Mouse (Mus musculus): ENCODE measurements at regions not wholly inside any gene's neighbourhood (a gene's known extent, or its start where the extent isn't known, plus 50 kb on each side); places are given as distances from the start of the nearest gene placed in this dataset.
A peak's percentile ranks its signal among the peaks of the same experiment; 100 is the strongest.

DNA sequence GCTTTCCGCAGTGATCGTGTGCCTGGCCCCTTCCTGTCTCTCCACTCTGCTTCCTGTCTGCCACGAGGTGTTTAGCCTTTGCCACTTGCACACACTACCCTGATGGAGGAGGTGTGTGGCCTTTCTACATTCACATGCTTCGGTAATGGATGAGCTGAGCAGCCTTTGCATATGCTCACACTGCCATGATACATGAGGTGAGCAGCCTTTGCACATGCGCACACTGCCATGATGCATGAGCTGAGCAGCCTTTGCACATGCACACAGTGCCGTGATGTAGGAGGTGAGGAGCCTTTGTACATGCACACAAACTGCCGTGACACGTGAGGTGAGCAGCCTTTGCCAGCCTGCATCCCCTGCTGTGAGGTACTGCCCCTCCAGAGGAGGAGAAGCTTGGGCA lies 58.3 kb downstream of the Erv3 start:
- no peak for DNase-seq

DNA sequence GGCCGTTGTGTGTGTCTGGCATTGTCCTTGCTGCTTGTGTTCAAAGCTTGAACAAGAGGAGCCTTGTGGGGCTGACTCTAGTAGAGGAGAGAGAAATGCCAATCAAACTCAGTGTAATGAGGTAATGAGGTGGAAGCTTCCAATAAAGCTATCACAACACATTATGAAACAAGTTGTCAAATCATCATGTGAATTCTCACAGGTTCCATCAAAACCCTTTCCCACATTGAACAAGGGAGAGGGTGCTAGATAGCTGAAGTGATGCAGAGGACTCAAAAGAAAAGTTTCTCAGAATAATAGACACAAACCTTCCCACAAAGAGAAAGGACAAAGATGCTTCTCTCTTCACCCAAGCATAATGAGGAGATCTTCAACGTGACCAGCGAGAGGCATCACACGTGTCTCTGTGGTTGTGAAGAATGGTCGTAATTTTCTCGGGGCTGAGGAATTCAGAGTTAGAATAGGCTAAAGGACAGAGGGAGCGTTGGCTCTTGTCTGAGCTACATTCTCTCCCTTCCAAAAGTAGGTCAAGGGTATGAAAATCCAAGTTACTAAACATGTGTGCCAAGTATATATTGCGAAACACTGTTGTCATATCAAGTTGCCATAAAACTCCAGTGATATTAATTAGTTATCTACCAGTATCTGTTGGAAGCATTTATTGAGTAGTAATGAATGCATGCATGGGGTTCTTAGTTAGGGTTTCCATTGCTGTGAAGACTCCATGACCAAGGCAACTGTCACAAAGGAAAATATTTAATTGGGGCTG lies 59.2 kb downstream of the Erv3 start:
- no peak for DNase-seq

DNA sequence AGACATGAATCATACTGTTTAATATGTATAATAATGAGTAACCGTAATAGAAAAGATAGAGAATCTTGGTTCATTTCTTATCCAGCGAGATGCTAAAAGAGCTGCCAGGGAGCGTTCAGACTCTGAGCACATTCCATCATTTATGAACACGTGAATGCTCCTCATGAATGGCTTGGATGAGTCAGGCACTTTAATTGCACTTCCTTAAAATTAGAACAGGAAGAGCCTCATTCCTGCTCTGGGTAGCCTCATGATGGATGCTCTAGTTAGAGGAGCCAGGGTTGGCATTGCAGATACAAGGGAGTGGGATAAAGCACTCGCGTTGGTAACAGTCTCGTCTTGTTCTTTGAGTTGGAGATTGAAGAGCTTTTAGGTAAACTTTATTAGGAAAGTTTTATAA lies 60.1 kb downstream of the Erv3 start:
- no peak for DNase-seq

DNA sequence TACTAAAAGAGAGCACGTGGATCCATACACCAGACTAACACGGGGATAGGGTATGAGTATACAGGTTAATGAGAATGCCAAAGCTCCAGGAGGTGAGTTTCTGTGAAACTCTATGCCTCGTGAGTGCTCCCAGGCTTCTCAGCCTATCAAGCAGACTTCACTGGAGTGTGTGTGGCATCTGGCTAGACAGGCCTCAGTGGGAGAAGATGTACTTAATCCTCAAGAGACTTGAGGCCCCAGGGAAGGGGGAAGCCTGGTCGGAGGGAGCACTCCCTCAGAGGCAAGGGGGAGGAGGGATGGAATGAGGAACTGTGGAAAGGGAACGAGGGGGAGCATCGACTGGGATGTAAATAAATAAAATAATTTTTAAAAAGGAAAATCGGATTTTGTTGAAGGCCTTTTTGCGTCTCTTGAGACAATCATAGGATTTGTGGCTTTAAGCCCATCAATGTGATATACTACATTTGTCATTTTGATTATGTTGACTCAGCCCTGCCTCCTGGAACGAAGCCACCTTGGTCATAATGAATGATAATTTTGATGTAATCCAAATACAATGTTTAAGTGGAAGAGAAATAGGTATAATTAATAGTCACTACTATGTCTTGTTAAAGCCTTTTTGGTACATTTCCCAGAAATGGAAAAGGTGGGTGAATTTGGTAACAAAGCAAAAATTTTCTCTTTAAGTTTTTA lies 62.4 kb downstream of the Erv3 start:
- DNase-seq = no peak

DNA sequence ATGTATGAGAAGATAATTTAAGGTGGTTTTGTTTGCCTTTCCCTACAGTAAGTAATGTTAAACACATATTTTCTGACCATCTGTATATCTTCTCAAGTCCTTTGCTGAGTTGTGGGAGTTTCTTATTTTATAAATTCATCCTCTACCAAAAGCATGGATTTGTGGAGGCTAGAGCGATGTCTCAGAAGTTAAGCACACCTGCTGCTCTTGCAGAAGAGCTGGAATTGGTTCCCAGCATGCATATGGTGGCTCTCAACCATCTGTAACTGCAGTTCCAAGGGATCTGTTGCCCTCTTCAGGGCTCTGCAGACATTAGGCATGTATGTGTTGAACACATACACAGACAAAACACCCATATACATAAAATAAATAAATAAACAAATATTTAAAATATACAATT lies 84.2 kb downstream of the Erv3 start:
- DNase-seq = no peak

DNA sequence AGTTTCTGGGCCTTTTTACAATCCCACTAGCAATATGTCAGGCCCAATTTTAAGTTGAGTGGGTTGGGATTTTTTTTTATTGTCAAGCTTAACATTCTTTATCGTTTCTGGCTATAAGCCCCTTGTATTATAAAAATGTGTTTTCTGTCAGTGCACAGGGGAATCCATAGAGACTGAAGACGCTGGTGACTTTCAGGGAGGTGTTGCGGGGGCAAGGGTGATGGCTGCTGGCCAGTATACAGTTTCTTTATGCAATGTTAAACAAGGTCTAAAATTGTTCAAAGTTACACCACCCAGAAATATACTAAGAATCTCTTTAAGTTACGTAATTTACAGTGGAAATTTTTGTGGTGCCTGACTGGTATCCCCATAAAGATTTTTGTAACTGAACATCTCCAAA lies 85.9 kb downstream of the Erv3 start:
- DNase-seq = no peak

DNA sequence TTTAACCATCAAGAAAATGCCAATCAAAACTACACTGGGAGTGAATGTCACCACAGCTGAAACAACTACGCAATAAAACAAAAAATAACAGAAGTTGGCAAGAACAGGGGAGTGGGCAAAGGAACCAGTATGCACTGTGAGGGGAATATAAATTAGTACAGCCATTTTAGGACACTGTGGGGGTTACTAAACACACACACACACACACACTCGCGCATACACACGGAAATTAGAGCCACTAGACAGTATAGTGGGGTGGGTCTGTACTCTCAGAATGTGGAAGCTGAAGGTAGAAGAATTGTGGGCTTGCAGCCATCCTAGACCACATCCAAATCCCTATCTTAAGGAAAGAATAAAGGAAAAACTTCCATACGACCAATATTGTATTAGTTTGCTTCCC lies 87.4 kb downstream of the Erv3 start:
- DNase-seq = no peak

DNA sequence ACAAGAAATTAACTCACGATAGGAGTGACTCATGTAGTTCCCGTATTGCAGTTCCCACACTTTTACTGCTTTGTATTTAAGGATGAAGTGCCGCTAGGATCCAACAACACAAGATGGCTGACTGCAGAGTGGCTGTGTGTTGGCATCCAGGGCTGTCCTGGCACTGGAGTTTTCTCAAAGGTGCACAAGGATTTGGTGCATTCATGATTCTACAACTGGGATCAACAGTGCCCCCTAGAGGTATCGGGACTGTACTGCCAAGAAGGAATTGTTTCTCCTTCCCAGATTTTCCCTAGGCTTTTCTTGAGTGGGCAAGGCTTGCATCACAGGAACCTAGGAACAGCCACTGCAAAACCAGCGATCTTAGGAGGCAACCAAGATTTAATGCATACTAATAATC lies 88.7 kb downstream of the Erv3 start:
- DNase-seq = peak; percentile 10 to 63

DNA sequence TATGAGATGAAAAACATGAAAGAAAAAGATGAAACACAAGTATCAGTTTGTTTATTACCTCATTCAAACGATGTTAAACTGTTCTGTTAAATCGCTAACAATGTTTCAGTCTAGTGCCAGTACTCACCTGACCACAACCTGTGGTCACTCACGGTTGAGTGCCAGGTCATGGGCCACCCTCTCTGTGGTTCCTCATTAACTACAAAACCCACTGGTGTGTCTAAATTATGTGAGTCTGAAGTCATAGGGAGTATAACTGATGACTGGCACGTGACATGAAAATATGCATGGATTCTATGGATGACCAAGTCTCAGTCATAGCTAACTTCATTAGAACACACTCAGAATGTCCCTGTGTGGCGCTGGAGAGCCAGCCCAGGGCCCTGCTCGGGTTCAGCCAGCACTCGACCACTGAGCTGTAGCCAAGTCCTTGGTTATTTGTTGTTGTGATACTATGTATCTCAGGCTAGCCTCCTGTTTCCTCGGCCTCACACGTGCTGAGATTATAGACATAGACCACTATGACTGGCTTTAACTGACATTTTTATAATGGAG lies 89.8 kb downstream of the Erv3 start:
- DNase-seq = no peak

DNA sequence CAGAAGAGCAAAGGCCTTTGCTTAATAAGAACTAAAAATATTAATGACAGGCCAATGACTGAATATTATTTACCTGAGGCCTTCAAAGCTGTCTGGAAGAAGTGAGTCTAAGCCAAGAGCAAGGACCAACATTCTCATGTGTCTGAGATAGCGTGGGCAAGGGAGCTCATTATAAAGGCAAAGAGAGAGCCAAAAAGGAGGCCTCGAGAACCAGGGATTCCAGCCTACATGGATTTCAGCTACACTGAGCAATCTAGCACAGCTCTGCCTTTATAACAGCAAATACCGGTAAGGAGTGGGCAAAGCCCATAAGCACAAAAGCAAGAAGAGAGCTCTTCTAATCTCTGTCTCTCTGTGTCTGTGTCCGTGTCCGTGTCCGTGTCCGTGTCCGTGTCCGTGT lies 93.0 kb downstream of the Erv3 start:
- no peak for DNase-seq

DNA sequence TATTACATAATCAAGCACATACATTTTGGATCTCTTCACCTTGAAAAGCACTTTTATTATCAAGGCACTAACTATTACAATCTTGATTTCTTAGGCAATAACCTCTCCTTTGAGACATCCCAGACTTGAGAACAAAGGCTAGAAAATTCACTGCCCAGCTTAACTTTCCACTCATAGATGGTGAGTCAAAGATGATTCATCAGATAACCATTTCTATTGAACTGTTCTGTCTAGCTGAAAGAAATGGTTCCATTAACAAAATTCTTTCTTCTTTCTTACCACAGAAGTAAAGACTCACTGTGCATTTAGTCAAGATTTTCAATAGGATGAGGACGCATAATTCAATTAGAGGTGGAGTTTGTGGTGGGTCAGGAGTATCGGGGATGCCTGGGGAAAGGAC lies 98.0 kb downstream of the Erv3 start:
- no peak for DNase-seq

DNA sequence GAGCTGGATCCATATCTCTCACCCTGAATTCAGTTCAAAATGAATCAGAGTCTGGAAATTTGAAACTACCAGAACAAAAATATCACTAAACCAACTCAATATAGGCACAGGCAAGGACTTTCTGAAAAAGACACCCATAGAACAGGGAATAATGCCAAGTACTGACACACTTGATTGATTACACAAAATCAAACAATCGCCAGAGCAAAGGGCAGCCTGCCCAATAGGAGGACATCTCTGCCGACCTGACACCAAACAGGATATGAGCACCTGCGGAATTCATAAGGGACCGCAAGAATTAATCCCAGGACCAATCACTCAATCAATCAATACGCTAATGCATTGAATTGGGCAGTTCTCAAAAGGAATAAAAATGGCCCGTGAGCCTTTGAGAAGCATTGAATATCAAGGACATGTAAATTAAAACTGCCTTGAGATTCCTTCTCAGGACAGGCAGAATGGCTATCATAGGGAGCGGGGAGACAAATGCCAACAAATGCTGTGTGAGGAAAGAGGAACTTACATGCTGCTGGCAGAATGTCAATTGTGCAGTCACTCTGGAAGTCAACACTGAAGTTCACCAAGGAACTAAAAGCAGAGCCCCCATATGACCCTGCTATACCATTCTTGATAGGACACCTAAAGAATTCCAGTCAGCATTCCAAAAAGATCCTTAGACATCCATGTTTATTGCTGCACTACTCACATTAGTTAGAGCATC lies 102.2 kb downstream of the Erv3 start:
- DNase-seq = no peak

DNA sequence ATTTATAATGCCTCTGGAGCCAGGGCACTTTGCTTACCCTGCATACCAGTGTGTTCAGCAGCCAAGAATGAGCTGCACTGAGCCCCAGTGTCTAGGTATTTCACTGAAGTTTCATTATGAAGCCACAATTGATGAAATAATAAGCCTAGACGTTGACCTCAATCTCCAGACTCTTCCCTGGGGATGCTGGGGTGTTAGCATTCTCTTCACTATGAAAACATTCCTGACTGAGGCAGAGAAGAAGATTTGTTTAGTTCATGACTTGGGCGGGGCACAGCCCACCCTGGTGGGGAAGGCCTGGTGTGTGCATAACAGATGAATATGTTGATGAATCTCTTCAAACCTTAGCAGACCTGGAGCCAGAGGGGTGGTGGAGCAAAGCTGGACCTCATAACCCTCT lies 104.4 kb downstream of the Erv3 start:
- no peak for DNase-seq

DNA sequence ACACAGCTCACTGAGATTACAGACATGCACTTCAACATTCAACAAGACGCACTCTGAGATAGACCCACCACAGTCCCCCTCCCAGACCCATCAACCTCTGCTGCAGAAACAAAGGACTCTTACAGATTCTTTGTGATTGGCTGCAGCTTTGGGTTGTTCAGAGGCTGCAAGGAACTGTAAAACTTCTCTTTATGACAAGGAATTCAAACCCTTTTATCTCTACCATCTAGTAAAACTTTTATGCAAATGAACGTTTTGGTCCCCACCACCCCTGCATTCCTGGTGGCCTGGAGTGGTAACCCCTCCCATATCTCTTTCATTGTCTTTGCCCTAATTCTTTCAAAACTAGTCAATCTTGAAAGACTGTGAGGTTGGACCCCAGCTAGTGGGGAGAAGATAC lies 106.1 kb downstream of the Erv3 start:
- DNase-seq = no peak

DNA sequence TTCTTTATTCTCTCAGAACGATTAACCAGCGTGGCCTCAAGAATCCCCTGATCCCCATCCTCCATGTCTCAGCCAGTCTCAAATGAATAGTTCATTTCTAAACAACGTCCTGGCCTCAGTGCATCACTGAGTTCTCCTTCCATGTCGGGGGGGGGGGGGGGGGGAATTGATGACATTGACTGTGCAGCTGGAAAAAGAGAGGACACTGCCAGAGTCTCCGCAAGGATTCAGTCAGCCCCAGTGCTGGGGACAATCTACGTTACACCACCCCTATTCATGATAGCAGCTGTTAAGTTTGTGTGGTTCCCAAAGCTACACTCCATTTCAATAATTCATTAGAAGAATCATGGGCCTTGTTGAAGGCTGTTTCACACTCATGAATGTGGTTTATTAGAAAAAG lies 108.9 kb downstream of the Erv3 start:
- no peak for DNase-seq

DNA sequence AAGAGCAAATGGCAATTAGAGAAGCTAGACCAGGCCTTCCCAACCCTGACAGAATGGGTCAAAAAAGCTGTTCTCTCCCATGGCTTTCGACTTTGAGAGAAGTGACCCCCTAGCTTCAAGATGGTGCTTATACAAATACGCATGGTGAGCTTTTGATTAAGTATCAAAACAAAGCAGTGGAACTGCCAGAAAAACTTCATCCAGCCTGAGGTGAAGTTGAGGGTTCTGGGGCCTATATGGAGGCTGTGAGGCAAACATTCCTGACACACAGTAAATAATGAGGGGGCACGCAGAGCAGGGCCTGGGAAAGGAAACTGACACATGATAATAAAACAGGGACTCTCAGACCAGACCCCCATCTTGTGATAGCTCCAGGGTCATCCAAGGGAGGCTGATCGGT lies 109.3 kb downstream of the Erv3 start:
- no peak for DNase-seq

DNA sequence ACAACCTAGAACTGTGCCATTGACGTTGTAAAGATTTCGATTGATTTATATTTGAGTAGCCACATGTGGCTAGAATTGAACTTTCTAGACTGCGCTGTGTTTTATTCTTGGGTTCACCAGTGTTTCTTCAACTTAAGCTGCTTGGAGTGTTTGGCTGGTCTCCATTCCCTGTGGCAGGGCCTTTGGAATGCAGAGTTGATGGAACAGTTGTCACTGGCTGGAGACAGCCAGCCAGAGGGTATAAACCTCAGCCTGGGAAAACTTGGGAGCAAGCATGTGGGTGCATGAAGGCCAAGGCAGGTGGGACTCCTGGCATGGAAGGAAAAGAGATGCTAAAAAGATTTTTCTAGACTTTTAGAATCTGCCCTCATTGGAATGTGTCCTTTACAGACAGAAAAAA lies 109.8 kb downstream of the Erv3 start:
- no peak for DNase-seq

DNA sequence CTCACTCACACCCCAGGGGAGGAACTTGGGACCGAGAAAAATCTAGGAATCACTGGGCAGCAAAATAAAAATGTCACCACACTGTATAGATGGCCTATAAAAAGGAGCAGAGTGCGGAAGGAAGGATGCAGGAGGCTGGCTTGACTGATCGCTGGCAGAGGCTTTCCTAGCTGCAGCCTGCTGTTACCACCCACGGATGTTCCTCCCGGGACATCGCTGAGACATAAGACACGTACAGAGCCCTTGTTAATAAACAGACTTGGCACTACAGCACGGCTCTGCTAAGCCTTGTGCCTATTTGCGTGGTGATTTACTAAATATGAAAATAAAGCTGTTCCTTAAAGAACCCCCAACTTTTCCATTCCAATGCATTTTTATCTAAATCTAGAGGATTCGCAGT lies 110.8 kb downstream of the Erv3 start:
- no peak for DNase-seq

DNA sequence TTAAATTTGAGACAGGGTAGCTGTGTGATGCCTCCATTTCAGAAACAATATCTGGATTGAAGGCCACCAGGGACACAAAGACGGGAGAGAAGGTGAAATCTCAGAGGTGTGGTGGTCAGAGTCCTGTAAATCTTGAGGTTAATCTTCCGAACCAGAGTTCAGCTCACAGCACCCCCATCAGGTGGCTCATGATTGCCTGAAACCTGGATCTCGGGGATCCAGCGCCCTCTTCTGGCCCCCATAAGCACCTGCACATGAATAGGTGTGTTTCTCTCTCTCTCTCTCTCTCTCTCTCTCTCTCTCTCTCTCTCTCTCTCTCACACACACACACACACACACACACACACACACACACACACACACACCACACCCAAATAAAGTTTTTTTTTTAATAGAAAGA lies 111.8 kb downstream of the Erv3 start:
- no peak for DNase-seq

DNA sequence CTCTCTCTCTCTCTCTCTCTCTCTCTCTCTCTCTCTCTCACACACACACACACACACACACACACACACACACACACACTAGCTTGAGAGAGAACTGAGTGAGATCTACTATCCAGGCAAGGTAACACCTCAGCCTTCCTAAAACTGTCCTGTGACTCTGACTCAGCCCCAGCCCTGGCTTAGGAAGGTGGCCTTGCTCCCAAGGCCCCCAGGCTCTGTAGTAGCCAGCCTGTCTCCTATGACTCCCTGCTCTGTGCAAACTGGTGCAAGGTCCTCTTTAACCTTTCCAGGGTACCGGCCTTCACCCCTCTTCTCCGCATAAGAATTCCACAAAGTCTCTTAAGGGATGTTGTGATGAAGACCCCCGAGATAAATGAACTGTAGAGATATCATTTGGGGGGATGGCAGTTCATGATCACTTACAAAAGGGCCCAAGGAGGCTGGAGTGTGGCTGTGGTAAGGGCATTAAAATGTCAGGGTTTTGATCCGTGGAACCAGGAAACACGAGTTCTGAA lies 114.1 kb downstream of the Erv3 start:
- DNase-seq = no peak

DNA sequence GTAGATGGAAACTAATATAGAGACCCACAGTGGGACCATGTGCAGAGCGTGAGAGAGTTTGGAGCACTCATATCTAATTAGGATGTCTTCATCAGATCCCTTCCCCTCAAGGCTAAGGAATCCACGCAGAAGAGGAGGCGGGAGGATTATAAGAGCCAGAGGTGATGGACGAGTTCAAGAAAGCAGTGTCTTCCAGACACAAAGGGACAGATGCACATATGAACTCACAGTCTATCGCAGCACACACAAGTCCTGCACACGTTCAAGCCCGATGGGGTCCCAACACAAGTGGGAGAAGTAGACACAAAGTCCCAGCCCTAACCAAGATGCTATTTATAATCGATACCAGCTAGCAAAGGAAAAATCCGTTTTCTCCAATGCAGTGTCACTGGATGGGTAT lies 114.6 kb downstream of the Erv3 start:
- no peak for DNase-seq

DNA sequence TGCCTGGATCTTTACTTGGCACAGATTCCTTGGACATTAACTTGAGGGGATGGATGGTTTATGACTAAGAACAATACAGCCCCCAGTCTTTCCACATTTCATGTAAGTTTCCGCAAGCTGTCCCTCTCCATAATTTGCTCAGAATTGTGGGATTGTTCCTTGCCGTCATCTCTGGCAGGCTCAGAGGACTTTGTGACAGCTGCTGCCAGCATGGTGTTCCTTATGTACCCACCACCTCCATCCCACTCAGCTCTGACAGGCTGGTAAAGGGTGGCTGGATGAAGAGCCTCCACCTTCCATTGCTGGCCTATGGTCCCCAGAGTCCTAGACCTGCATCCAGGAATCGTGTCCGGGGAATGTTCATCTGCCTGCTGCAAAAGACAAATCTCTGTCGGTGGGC lies 119.1 kb downstream of the Erv3 start:
- DNase-seq = no peak

DNA sequence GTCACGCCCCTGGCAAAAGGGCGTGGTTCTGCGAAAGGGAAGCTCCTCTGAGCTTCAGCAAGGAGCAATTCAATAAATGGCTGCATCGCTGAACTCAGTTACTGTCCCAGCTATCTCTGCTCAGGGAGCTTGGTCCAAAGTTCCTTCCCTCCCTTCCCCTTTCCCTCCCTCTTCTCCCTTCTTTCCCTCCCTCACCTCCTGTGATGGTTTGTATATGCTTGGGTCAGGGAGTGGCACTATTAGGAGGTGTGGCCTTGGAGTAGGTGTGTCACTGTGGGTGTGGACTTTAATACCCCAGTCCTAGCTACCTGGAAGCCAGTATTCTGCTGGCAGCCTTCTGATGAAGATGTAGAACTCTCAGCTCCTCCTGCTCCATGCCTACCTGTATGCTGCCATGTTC lies 120.5 kb downstream of the Erv3 start:
- no peak for DNase-seq
